Mouse (Mus musculus) MEL (cell line): ENCODE measurements around the gene Kpnb1. TPM values are rescaled to one million over a fixed set of nuclear protein-coding genes. Genes with fewer than 3 reads are reported as not detected.

Source experiments
- DNase-seq: peaks from one replicate; pipeline ENCODE4 v3.0.0; 2011; ENCODE audit warnings: low read depth, low spot score
- H3K27ac ChIP-seq: 2 replicates; pipeline ENCODE4 v1.5.1; 2012; ENCODE audit warnings: low read depth, mild to moderate bottlenecking, control low read depth, low read length, moderate library complexity; ENCODE audit not compliant: control insufficient read depth
- H3K27me3 ChIP-seq, 2 experiments: fragments of 150-350 bp in 1 of 2; sonication (generic) in 1 of 2; 2 replicates each; pipeline ENCODE4 v1.6.1; 2012; ENCODE audit warnings: low read length in 2 of 2, mild to moderate bottlenecking in 2 of 2, improper control_type of control experiment in 1 of 2, moderate library complexity in 1 of 2; ENCODE audit not compliant: insufficient read depth in 2 of 2, control insufficient read depth in 1 of 2
- H3K36me3 ChIP-seq, 2 experiments: 2 replicates each; pipeline ENCODE4 v1.6.1; 2012 to 2014; ENCODE audit warnings: low read length in 2 of 2, improper control_type of control experiment in 1 of 2, inconsistent platforms in 1 of 2, mild to moderate bottlenecking in 1 of 2; ENCODE audit not compliant: insufficient read depth in 2 of 2, control insufficient read depth in 1 of 2
- H3K4me1 ChIP-seq, 2 experiments: fragments of 150-350 bp in 1 of 2; sonication (generic) in 1 of 2; 2 replicates each; pipeline ENCODE4 v1.6.1; 2012; ENCODE audit warnings: low read length in 2 of 2, improper control_type of control experiment in 1 of 2, mild to moderate bottlenecking in 1 of 2; ENCODE audit not compliant: insufficient read depth in 2 of 2, control insufficient read depth in 1 of 2
- H3K4me3 ChIP-seq, 2 experiments: fragments of 150-350 bp in 1 of 2; sonication (generic) in 1 of 2; 2 replicates each; pipeline ENCODE4 v1.5.1; 2012; ENCODE audit warnings: low read depth in 2 of 2, low read length in 2 of 2, mild to moderate bottlenecking in 2 of 2, moderate library complexity in 2 of 2, control low read depth in 1 of 2, improper control_type of control experiment in 1 of 2; ENCODE audit not compliant: control insufficient read depth in 1 of 2, insufficient read depth in 1 of 2
- H3K79me2 ChIP-seq: 2 replicates; pipeline ENCODE4 v1.6.1; 2012; ENCODE audit warnings: mild to moderate bottlenecking, low read length, moderate library complexity; ENCODE audit not compliant: control insufficient read depth, poor library complexity, insufficient read depth
- H3K9ac ChIP-seq: 2 replicates; pipeline ENCODE4 v1.6.1; 2012; ENCODE audit warnings: low read depth, mild to moderate bottlenecking, control low read depth, low read length, moderate library complexity; ENCODE audit not compliant: control insufficient read depth, poor library complexity, severe bottlenecking
- H3K9me3 ChIP-seq: fragments of 150-350 bp; sonication (generic); replicated peaks from 2 replicates; pipeline ENCODE4 v1.6.1; 2012; ENCODE audit warnings: mild to moderate bottlenecking, low read length, improper control_type of control experiment, moderate library complexity; ENCODE audit not compliant: insufficient read depth
- BHLHE40 ChIP-seq: IDR thresholded peaks from 2 replicates; pipeline ENCODE4 v1.6.1; 2012; ENCODE audit warnings: low read depth, mild to moderate bottlenecking, inconsistent platforms, low read length, improper control_type of control experiment, borderline replicate concordance
- CTCF ChIP-seq, 3 experiments: IDR thresholded peaks in 2 of 3; conservative IDR thresholded peaks in 1 of 3; 2 replicates each; pipeline ENCODE4 v1.5.1; 2011 to 2012; ENCODE audit warnings: low read length in 3 of 3, low read depth in 2 of 3, mild to moderate bottlenecking in 2 of 3, improper control_type of control experiment in 1 of 3, inconsistent platforms in 1 of 3, mixed read lengths in 1 of 3, moderate library complexity in 1 of 3; ENCODE audit not compliant: control insufficient read depth in 1 of 3, insufficient read depth in 1 of 3, poor library complexity in 1 of 3, severe bottlenecking in 1 of 3
- ELF1 ChIP-seq: IDR thresholded peaks from 2 replicates; pipeline ENCODE4 v1.6.1; 2014; ENCODE audit warnings: low read depth, mild to moderate bottlenecking, inconsistent platforms, low read length, improper control_type of control experiment, moderate library complexity
- EP300 ChIP-seq, 2 experiments: IDR thresholded peaks; 2 replicates each; pipeline ENCODE4 v1.6.1; 2011; ENCODE audit warnings: improper control_type of control experiment in 2 of 2, low read length in 2 of 2, low read depth in 1 of 2, mild to moderate bottlenecking in 1 of 2
- HCFC1 ChIP-seq: IDR thresholded peaks from 2 replicates; pipeline ENCODE4 v1.6.1; 2012; ENCODE audit warnings: low read depth, mild to moderate bottlenecking, inconsistent platforms, low read length, improper control_type of control experiment, moderate library complexity
- JUND ChIP-seq: IDR thresholded peaks from 2 replicates; pipeline ENCODE4 v1.6.1; 2011; ENCODE audit warnings: low read depth, mild to moderate bottlenecking, improper control_type of control experiment, low read length
- MAX ChIP-seq: IDR thresholded peaks from 2 replicates; pipeline ENCODE4 v1.6.1; 2011; ENCODE audit warnings: low read length, improper control_type of control experiment
- MEF2A ChIP-seq: IDR thresholded peaks from 2 replicates; pipeline ENCODE4 v1.6.1; 2014; ENCODE audit warnings: low read depth, mild to moderate bottlenecking, inconsistent platforms, low read length, improper control_type of control experiment; ENCODE audit not compliant: poor library complexity, insufficient replicate concordance, severe bottlenecking; ENCODE audit errors: extremely low read depth
- POLR2A ChIP-seq, 2 experiments: IDR thresholded peaks; 2 replicates each; pipeline ENCODE4 v1.6.1; 2011 to 2012; ENCODE audit warnings: low read length in 2 of 2, mild to moderate bottlenecking in 2 of 2, control low read depth in 1 of 2, improper control_type of control experiment in 1 of 2, low read depth in 1 of 2, moderate library complexity in 1 of 2; ENCODE audit not compliant: control insufficient read depth in 1 of 2, insufficient read depth in 1 of 2, poor library complexity in 1 of 2
- POLR2AphosphoS2 ChIP-seq: IDR thresholded peaks from 2 replicates; pipeline ENCODE4 v1.6.1; 2011; ENCODE audit warnings: low read length, improper control_type of control experiment
- POLR2AphosphoS5 ChIP-seq: IDR thresholded peaks from 2 replicates; pipeline ENCODE4 v1.6.1; 2012; ENCODE audit warnings: low read depth, borderline replicate concordance, mild to moderate bottlenecking, inconsistent platforms, low read length, moderate library complexity, mixed read lengths
- TBP ChIP-seq: IDR thresholded peaks from 2 replicates; pipeline ENCODE4 v1.8.0; 2011; ENCODE audit warnings: low read depth, low read length, improper control_type of control experiment
- TCF12 ChIP-seq: IDR thresholded peaks from 2 replicates; pipeline ENCODE4 v1.6.1; 2014; ENCODE audit warnings: low read depth, mild to moderate bottlenecking, inconsistent platforms, low read length, improper control_type of control experiment, moderate library complexity
- UBTF ChIP-seq: IDR thresholded peaks from 2 replicates; pipeline ENCODE4 v1.6.1; 2012; ENCODE audit warnings: low read depth, mild to moderate bottlenecking, inconsistent platforms, low read length, improper control_type of control experiment, moderate library complexity, borderline replicate concordance; ENCODE audit not compliant: insufficient read depth
- ZC3H11A ChIP-seq: IDR thresholded peaks from 2 replicates; pipeline ENCODE4 v1.6.1; 2012; ENCODE audit warnings: low read depth, mild to moderate bottlenecking, inconsistent platforms, low read length, improper control_type of control experiment
- ZKSCAN1 ChIP-seq: IDR thresholded peaks from 2 replicates; pipeline ENCODE4 v1.6.1; 2012; ENCODE audit warnings: low read depth, mild to moderate bottlenecking, inconsistent platforms, low read length, improper control_type of control experiment, moderate library complexity
- ZNF384 ChIP-seq: IDR thresholded peaks from 2 replicates; pipeline ENCODE4 v1.6.1; 2012; ENCODE audit warnings: low read depth, mild to moderate bottlenecking, inconsistent platforms, low read length, improper control_type of control experiment
- polyA plus RNA-seq, 2 experiments: library from polyadenylated mRNA; stranded (reverse) in 1 of 2; unstranded in 1 of 2; fragments of >175 nt in 1 of 2; fragments of >200 nt in 1 of 2; gene quantifications; 2 replicates each; pipeline versions ENCODE4 v1.2.1 to v1.2.4; 2012; ENCODE audit warnings: low replicate concordance in 2 of 2, low read depth in 1 of 2; ENCODE audit not compliant: insufficient read length in 2 of 2, insufficient read depth in 1 of 2, missing spikeins in 1 of 2
- total RNA-seq: library from RNA; depleted of rRNA; stranded (reverse); fragments of 300-350 nt; gene quantifications from 2 replicates; pipeline ENCODE4 v1.2.3, GENCODE M21; 2012

Gene Kpnb1
- total and polyA plus RNA-seq, 3 experiments = 237 to 463 (median 275) TPM

- TF ChIP-seq MEF2A (no peak), POLR2A (IDR thresholded peaks at IDR 0.05; ENCODE audit: control insufficient read depth in 1 of 2, insufficient read depth in 1 of 2, low read depth in 1 of 2, low read length in 2 of 2, poor library complexity in 1 of 2) (peak; percentile 65 to 87)
Measured at GRCm38 (mm10) chr11:97187764-97188642, at the start of gene Kpnb1 (continued).

GRCm38 (mm10) chr11:97232436-97232835, 44.8 kb upstream of the Kpnb1 start:
- Histone ChIP-seq H3K9me3 (no peaks in the 10 kb centered on the region), H3K4me3 (no peak overlapping the region), H3K4me1 (no peaks in the 10 kb centered on the region), H3K36me3 (peaks cover 0 to 38% of the 10 kb centered on the region in 2 experiments; a peak in 2 of 4 replicates), H3K27me3 (no peaks in the 10 kb centered on the region), H3K79me2 (no peaks in the 10 kb centered on the region), H3K9ac (no peak overlapping the region), H3K27ac (no peak overlapping the region)
- no peak for TF ChIP-seq POLR2A (IDR thresholded peaks at IDR 0.05; ENCODE audit: control insufficient read depth in 1 of 2, insufficient read depth in 1 of 2, low read depth in 1 of 2, low read length in 2 of 2, poor library complexity in 1 of 2)
- TF ChIP-seq TBP = no peak
- no peak for TF ChIP-seq HCFC1
- no peak for TF ChIP-seq EP300 (IDR thresholded peaks at IDR 0.05; ENCODE audit: low read depth in 1 of 2, low read length in 2 of 2)
- TF ChIP-seq POLR2AphosphoS5 = no peak
- no peak for TF ChIP-seq POLR2AphosphoS2
- no peak for TF ChIP-seq MAX
- no peak for TF ChIP-seq ELF1
- no peak for TF ChIP-seq TCF12
- TF ChIP-seq ZNF384 = no peak
- TF ChIP-seq BHLHE40 = no peak
- no peak for TF ChIP-seq ZKSCAN1
- TF ChIP-seq UBTF = no peak
- no peak for TF ChIP-seq ZC3H11A
- TF ChIP-seq CTCF (IDR thresholded peaks at IDR 0.05 in 2 of 3, conservative IDR thresholded peaks at IDR 0.05 in 1 of 3; ENCODE audit: control insufficient read depth in 1 of 3, insufficient read depth in 1 of 3, low read depth in 2 of 3, low read length in 3 of 3, poor library complexity in 1 of 3, severe bottlenecking in 1 of 3) = no peak
- DNase-seq = no peak

GRCm38 (mm10) chr11:97229396-97229795, 41.7 kb upstream of the Kpnb1 start:
- Histone ChIP-seq H3K36me3 (peaks cover 0 to 28% of the 10 kb centered on the region in 2 experiments; a peak in 2 of 4 replicates), H3K27me3 (no peaks in the 10 kb centered on the region), H3K9ac (no peak overlapping the region), H3K79me2 (no peaks in the 10 kb centered on the region), H3K27ac (no peak overlapping the region), H3K4me3 (no peak overlapping the region), H3K4me1 (no peaks in the 10 kb centered on the region), H3K9me3 (no peaks in the 10 kb centered on the region)
- DNase-seq = no peak
- no peak for TF ChIP-seq ZKSCAN1
- TF ChIP-seq JUND = no peak
